In the genomic region with DNA sequence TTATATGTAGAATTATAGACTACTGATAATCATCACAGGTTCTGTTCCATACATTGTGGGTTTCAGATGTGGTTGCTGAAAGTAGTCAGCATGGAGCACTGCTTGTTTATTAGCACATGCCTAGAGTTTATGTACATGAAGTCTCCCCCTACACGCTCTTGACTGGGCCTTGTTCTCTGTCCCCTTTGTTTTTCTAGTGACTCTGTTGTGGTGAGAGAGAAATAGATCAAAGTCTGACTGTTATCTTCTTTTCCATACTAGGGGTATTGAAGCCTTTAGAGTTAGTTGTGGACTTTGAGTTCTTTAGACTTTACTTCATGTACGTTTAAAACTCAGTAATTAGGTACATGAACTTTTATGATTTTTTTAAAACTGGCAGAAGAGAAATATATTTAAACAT, we compare ENCODE assay signal across 15 mouse cellular contexts.
"Had no signal": no experiment of that assay in that cellular context is flagged by ENCODE, and none has a peak within 500 bp of the region (broad histone marks: within the 10 kb centered on the region; RNA-seq: fewer than 3 reads in every experiment).

No protein-coding gene starts in this region.

- H3K27me3 ChIP-seq: midbrain, embryonic 13.5 days had no signal

- H3K9me3 ChIP-seq: midbrain, embryonic 13.5 days had no signal

- H3K27ac ChIP-seq: kidney, postnatal 0 days; layer of hippocampus, adult 2 months; left cerebral cortex, adult 2 months; liver, embryonic 14.5 days; macrophage; midbrain, embryonic 13.5 days had no signal

- H3K4me2 ChIP-seq: lung, embryonic 14.5 days; midbrain, embryonic 13.5 days had no signal

- DNase-seq: kidney, adult 2 months; kidney, postnatal 25 days; layer of hippocampus, adult 9-11 months; layer of hippocampus, postnatal 36 days; lung, embryonic 14.5 days; thymus, adult 18-20 months; thymus, postnatal 36 days had no signal

- ATAC-seq: lung, postnatal 0 days; midbrain, embryonic 13.5 days; midbrain, embryonic 16.5 days had no signal

- H3K4me3 ChIP-seq: layer of hippocampus, adult 2 months; left cerebral cortex, adult 2 months; midbrain, embryonic 13.5 days had no signal

- H3K4me1 ChIP-seq: midbrain, embryonic 13.5 days had no signal

- H3K9ac ChIP-seq: liver, embryonic 14.5 days; lung, embryonic 14.5 days; midbrain, embryonic 13.5 days had no signal
